Mouse (Mus musculus) MN1 (cell line): ENCODE measurements around the gene Arfgap3.
A peak's percentile ranks its signal among the peaks of the same experiment; 100 is the strongest.
"Not testable (repeated sequence)": the region's sequence is repeated elsewhere in the genome, so short reads cannot be mapped to it uniquely, and the experiment has no call there.

Experiments
- DNase-seq: peaks from one replicate; pipeline ENCODE4 v3.0.0-alpha.2; 2016; ENCODE audit warnings: low spot score

The Arfgap3 gene

GRCm38 (mm10) chr15:83294954-83295353, 55.1 kb downstream of the Arfgap3 start:
- DNase-seq, result no peak

GRCm38 (mm10) chr15:83293706-83294645, 56.1 kb downstream of the Arfgap3 start:
- no peak for DNase-seq

DNA sequence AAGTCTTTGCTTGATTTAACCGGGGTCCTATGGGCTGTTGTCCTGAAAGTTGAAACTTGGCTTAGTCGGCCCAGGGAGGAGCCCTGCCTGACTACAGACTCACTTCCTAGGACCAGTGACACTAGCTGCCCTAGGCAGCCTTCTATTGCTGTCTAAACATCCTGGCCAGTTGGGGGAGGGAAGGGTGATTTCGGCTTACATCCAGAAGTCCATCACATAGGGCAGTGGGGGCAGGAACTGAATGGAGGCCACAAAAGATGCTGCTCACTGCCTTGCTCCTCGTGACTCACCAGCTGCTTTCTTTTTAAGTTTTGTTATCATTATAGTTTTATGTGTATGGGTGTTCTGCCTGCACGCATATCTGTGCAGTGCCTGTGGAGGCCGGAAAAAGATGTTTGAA, 56.9 kb downstream of the Arfgap3 start:
- DNase-seq, result no peak

- DNase-seq, result no peak
Observed at GRCm38 (mm10) chr15:83292261-83293056, 57.6 kb downstream of the Arfgap3 start.

GRCm38 (mm10) chr15:83290899-83291298, 59.1 kb downstream of the Arfgap3 start:
- peak; percentile 59 for DNase-seq

- DNase-seq, result no peak
Observed at GRCm38 (mm10) chr15:83284828-83285227, 65.2 kb downstream of the Arfgap3 start.

DNA sequence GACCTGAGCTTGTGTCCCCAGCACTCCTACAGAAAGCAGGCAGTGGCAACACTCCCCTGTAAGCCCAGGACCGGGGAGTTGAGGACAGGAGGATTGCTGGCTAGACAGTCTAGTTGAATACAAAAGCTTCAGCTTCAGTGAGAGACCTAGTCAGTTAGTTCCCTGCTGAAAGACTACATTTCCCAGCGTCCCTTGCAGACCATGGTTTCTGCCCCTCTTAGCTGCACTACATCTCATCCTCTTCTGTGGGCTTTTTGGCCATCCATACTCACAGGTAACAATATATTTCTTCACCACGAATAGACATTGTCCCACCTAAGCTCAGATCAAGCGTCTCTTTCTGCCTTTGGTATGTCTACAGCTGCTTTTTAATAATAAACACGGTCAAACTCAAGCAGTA, 67.7 kb downstream of the Arfgap3 start:
- no peak for DNase-seq

GRCm38 (mm10) chr15:83281303-83281702, 68.7 kb downstream of the Arfgap3 start:
- DNase-seq, result no peak

- DNase-seq, result no peak
Observed at GRCm38 (mm10) chr15:83278579-83278978, 71.5 kb downstream of the Arfgap3 start.

DNA sequence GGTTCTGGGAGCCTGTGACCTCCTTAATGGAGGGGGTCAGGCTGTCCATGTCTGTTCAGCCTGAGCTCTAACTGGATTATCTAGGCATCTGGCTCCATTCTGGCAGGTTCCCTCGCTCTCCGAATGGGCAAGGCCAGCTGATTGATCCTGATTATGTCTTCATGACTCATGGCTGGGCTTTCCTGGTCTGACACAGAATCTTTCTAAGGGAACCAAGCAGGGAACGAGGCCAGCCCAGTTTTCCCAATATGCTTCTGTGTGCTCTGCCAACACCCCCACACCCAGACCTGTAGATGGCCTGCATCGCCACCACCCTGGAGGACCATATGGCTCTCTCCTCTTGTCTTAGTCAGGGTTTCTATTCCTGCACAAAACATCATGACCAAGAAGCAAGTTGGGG, 72.6 kb downstream of the Arfgap3 start:
- peak; percentile 99 for DNase-seq

- DNase-seq, result not testable (repeated sequence)
Observed at GRCm38 (mm10) chr15:83274237-83274636, 75.8 kb downstream of the Arfgap3 start.

GRCm38 (mm10) chr15:83273017-83273416, 77.0 kb downstream of the Arfgap3 start:
- no peak for DNase-seq

DNA sequence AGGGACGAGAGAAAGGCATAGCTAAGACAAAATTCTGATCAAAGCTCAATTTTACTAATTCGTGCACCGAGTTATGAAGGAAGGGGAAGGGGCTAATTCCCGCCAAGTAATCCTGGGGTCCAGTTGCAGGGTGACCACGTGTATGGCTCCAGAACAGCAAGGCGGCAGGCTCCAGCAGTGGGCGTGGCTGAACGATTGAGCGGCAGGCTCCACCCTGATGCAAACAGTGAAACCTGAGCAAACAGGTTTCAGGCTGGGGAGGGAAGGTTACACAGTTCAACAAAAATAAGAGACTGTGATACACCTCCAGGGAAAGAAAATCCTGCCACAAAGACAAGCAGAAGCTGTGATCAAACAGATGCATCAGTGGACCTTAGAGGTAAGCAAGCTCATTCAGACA, 78.8 kb downstream of the Arfgap3 start:
- DNase-seq, result not testable (repeated sequence)

GRCm38 (mm10) chr15:83269985-83270384, 80.1 kb downstream of the Arfgap3 start:
- DNase-seq, result not testable (repeated sequence)

DNA sequence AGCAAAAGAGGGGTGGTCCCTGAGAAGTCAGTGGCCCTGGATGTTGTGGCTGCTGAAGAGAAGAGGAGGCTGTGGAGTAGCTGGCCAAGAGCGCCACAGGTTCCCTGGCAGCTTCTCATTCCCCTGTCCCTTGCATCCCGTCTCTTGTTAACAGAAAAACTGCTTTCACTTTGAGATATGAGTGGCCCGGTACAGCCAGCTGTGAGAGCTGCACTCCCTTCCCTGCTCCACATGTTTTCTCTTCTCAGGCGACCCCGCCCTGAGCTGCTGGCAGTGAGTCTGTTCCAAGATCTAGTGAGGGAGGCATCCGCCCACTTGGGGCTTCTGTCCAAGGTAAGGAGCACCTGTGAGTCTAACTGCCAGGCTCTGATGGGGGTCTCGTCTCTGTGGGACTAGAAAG, 81.6 kb downstream of the Arfgap3 start:
- not testable (repeated sequence) for DNase-seq

DNA sequence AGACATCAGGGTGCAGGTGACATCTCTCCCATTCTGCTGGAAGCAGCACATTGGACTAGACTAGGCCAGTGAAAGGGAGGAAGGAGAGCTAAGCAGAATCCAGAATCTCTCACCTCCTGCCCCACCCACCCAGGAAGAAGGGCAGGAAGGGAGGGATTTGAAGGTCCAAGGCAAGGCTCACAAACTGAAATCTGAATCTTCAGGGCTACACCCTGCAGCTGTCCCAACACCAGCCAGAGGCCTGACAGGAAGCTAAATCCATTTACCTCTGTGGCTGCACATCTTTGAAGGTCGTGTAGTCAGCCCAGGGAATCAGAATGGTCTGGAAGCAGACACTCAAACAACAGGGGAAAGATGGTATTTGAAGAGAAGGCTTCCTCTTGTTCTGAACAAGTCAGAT, 84.8 kb downstream of the Arfgap3 start:
- no peak for DNase-seq

GRCm38 (mm10) chr15:83263405-83263804, 86.6 kb downstream of the Arfgap3 start:
- DNase-seq, result no peak

DNA sequence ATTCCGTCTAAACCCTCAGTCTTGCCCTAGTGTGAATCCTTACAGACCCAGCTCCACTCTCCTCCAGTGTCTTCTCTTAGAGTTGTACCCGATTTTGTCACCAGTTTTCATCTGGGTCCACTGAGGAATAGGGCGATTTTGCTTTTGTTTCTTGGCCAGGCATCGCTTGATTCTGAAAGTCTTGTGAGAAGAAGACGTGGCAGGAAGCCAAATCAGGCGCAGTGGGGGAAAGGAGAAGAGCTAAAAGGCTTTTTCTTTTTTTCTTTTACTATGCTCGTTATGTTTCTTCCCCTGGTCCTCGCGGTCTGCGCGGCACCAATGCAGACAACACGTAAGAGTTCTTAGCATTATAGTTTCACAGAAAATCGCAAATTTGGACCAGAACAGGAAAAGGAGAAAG, 92.1 kb downstream of the Arfgap3 start:
- DNase-seq, result peak; percentile 47

GRCm38 (mm10) chr15:83256491-83256890, 93.6 kb downstream of the Arfgap3 start:
- no peak for DNase-seq

DNA sequence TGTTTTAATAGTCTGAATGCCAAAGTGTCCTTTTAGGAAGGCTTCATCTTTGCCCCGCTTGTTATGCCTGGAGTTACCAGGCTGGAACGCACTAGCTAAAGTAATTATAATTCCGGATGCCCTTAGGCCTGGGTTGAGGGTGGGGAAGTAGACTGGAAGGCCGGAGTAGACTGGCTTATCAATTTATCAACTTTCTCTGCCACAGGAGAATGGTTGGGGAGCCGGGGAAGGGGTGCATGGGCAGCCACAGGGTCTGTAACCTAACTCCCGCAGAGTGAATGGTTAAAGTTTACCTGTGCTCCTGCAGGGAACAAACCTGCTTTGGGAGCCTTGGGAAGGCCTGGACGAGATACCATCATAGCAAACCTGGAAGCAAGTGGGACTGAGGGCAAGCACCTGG, 94.1 kb downstream of the Arfgap3 start:
- DNase-seq, result no peak

GRCm38 (mm10) chr15:83255191-83255782, 94.8 kb downstream of the Arfgap3 start:
- no peak for DNase-seq

GRCm38 (mm10) chr15:83254372-83255070, 95.5 kb downstream of the Arfgap3 start:
- DNase-seq, result no peak
